Mouse (Mus musculus): ENCODE data around the gene Frrs1. TPM values are rescaled to one million over a fixed set of nuclear protein-coding genes. Genes with fewer than 3 reads are reported as not detected.

The Frrs1 gene
- polyA plus RNA-seq, 1 experiment from 2014 or later, result 21.9 TPM

GRCm38 (mm10) chr3:116941559-116942117 lies 82.4 kb downstream of the Frrs1 start:
- ATAC-seq (replicated peaks; ENCODE audit: extremely low read depth, insufficient read depth, low FRiP score), result no peak
- Histone ChIP-seq H3K36me3 (ENCODE audit: control insufficient read depth, insufficient read depth) (peaks cover 3% of the 10 kb centered on the region; the same call in 1 of the 2 replicates), H3K27ac (ENCODE audit: low read length) (peak overlapping the region; percentile 47), H3K4me3 (ENCODE audit: low read length) (no peak overlapping the region), H3K4me1 (ENCODE audit: control insufficient read depth, insufficient read depth, low read length) (peaks cover 28% of the 10 kb centered on the region), H3K4me2 (ENCODE audit: low read depth, low read length) (0 out of 2 replicates have a peak overlapping the region, but pooled peaks have one; percentile 2), H3K9ac (ENCODE audit: low read length) (no peak overlapping the region), H3K27me3 (ENCODE audit: control insufficient read depth, insufficient read depth, low read length) (no peaks in the 10 kb centered on the region), H3K9me3 (replicated peaks; ENCODE audit: control insufficient read depth, low read length) (0 out of 2 replicates have a peak, but pooled peaks cover 4% of the 10 kb centered on the region)
- 81% methylated on average over 1 of the region's 1 CpGs for WGBS

- peaks cover 3% of the 10 kb centered on the region; the same call in 1 of the 2 replicates for H3K36me3 ChIP-seq (ENCODE audit: control insufficient read depth, insufficient read depth)
- peak overlapping the region; percentile 80 for H3K27ac ChIP-seq (ENCODE audit: low read length)
- H3K4me3 ChIP-seq (ENCODE audit: low read length), result no peak overlapping the region
- no peaks in the 10 kb centered on the region for H3K27me3 ChIP-seq (ENCODE audit: control insufficient read depth, insufficient read depth, low read length)
- H3K9ac ChIP-seq (ENCODE audit: low read length), result no peak overlapping the region
- no peak overlapping the region for H3K4me2 ChIP-seq (ENCODE audit: low read depth, low read length)
- no peak for ATAC-seq (replicated peaks; ENCODE audit: extremely low read depth, insufficient read depth, low FRiP score)
- 79% methylated on average over 6 of the region's 6 CpGs for WGBS
- 0 out of 2 replicates have a peak, but pooled peaks cover 4% of the 10 kb centered on the region for H3K9me3 ChIP-seq (replicated peaks; ENCODE audit: control insufficient read depth, low read length)
- peaks cover 28% of the 10 kb centered on the region for H3K4me1 ChIP-seq (ENCODE audit: control insufficient read depth, insufficient read depth, low read length)
Measured at GRCm38 (mm10) chr3:116942751-116943150, 83.5 kb downstream of the Frrs1 start.

- peak overlapping the region; percentile 80 for H3K27ac ChIP-seq (ENCODE audit: low read length)
- 0 out of 2 replicates have a peak, but pooled peaks cover 3% of the 10 kb centered on the region for H3K9me3 ChIP-seq (replicated peaks; ENCODE audit: control insufficient read depth, low read length)
- peak; percentile 89 for ATAC-seq (replicated peaks; ENCODE audit: extremely low read depth, insufficient read depth, low FRiP score)
- H3K4me1 ChIP-seq (ENCODE audit: control insufficient read depth, insufficient read depth, low read length), result peaks cover 28% of the 10 kb centered on the region
- H3K27me3 ChIP-seq (ENCODE audit: control insufficient read depth, insufficient read depth, low read length), result no peaks in the 10 kb centered on the region
- H3K4me3 ChIP-seq (ENCODE audit: low read length), result no peak overlapping the region
- H3K4me2 ChIP-seq (ENCODE audit: low read depth, low read length), result no peak overlapping the region; the same call in 1 of the 2 replicates
- 32% methylated on average over 4 of the region's 4 CpGs for WGBS
- peaks cover 3% of the 10 kb centered on the region; the same call in 1 of the 2 replicates for H3K36me3 ChIP-seq (ENCODE audit: control insufficient read depth, insufficient read depth)
- H3K9ac ChIP-seq (ENCODE audit: low read length), result no peak overlapping the region
Measured at GRCm38 (mm10) chr3:116943422-116943821, 84.2 kb downstream of the Frrs1 start.

GRCm38 (mm10) chr3:116946476-116946875 lies 87.2 kb downstream of the Frrs1 start:
- Histone ChIP-seq H3K9ac (ENCODE audit: low read length) (no peak overlapping the region), H3K9me3 (replicated peaks; ENCODE audit: control insufficient read depth, low read length) (no peaks in the 10 kb centered on the region), H3K4me2 (ENCODE audit: low read depth, low read length) (no peak overlapping the region), H3K27me3 (ENCODE audit: control insufficient read depth, insufficient read depth, low read length) (no peaks in the 10 kb centered on the region), H3K27ac (ENCODE audit: low read length) (no peak overlapping the region), H3K4me3 (ENCODE audit: low read length) (no peak overlapping the region), H3K4me1 (ENCODE audit: control insufficient read depth, insufficient read depth, low read length) (peaks cover 18% of the 10 kb centered on the region), H3K36me3 (ENCODE audit: control insufficient read depth, insufficient read depth) (no peaks in the 10 kb centered on the region)
- no peak for ATAC-seq (replicated peaks; ENCODE audit: extremely low read depth, insufficient read depth, low FRiP score)
- 72% methylated on average over 4 of the region's 4 CpGs for WGBS

GRCm38 (mm10) chr3:116950665-116951115 lies 91.4 kb downstream of the Frrs1 start:
- Histone ChIP-seq H3K9me3 (replicated peaks; ENCODE audit: control insufficient read depth, low read length) (no peaks in the 10 kb centered on the region), H3K27ac (ENCODE audit: low read length) (no peak overlapping the region), H3K4me1 (ENCODE audit: control insufficient read depth, insufficient read depth, low read length) (0 out of 2 replicates have a peak, but pooled peaks cover 3% of the 10 kb centered on the region), H3K4me2 (ENCODE audit: low read depth, low read length) (no peak overlapping the region), H3K9ac (ENCODE audit: low read length) (no peak overlapping the region), H3K27me3 (ENCODE audit: control insufficient read depth, insufficient read depth, low read length) (no peaks in the 10 kb centered on the region), H3K4me3 (ENCODE audit: low read length) (no peak overlapping the region), H3K36me3 (ENCODE audit: control insufficient read depth, insufficient read depth) (no peaks in the 10 kb centered on the region)
- ATAC-seq (replicated peaks; ENCODE audit: extremely low read depth, insufficient read depth, low FRiP score), result no peak
- 70% methylated on average over 6 of the region's 6 CpGs for WGBS

- 55% methylated on average over 3 of the region's 3 CpGs for WGBS
- no peaks in the 10 kb centered on the region for H3K36me3 ChIP-seq (ENCODE audit: control insufficient read depth, insufficient read depth)
- H3K27ac ChIP-seq (ENCODE audit: low read length), result 0 out of 2 replicates have a peak overlapping the region, but pooled peaks have one; percentile 11
- ATAC-seq (replicated peaks; ENCODE audit: extremely low read depth, insufficient read depth, low FRiP score), result peak; percentile 60
- no peaks in the 10 kb centered on the region for H3K9me3 ChIP-seq (replicated peaks; ENCODE audit: control insufficient read depth, low read length)
- no peaks in the 10 kb centered on the region for H3K27me3 ChIP-seq (ENCODE audit: control insufficient read depth, insufficient read depth, low read length)
- 0 out of 2 replicates have a peak, but pooled peaks cover 3% of the 10 kb centered on the region for H3K4me1 ChIP-seq (ENCODE audit: control insufficient read depth, insufficient read depth, low read length)
- no peak overlapping the region for H3K4me3 ChIP-seq (ENCODE audit: low read length)
- no peak overlapping the region for H3K4me2 ChIP-seq (ENCODE audit: low read depth, low read length)
- H3K9ac ChIP-seq (ENCODE audit: low read length), result no peak overlapping the region
Measured at GRCm38 (mm10) chr3:116951489-116951888, 92.2 kb downstream of the Frrs1 start.

GRCm38 (mm10) chr3:116952242-116952899 lies 93.1 kb downstream of the Frrs1 start:
- Histone ChIP-seq H3K4me1 (ENCODE audit: control insufficient read depth, insufficient read depth, low read length) (0 out of 2 replicates have a peak, but pooled peaks cover 3% of the 10 kb centered on the region), H3K9me3 (replicated peaks; ENCODE audit: control insufficient read depth, low read length) (no peaks in the 10 kb centered on the region), H3K36me3 (ENCODE audit: control insufficient read depth, insufficient read depth) (no peaks in the 10 kb centered on the region), H3K27me3 (ENCODE audit: control insufficient read depth, insufficient read depth, low read length) (no peaks in the 10 kb centered on the region), H3K4me3 (ENCODE audit: low read length) (no peak overlapping the region), H3K4me2 (ENCODE audit: low read depth, low read length) (no peak overlapping the region), H3K9ac (ENCODE audit: low read length) (no peak overlapping the region), H3K27ac (ENCODE audit: low read length) (0 out of 2 replicates have a peak overlapping the region, but pooled peaks have one; percentile 15)
- WGBS, result 74% methylated on average over 8 of the region's 8 CpGs
- no peak for ATAC-seq (replicated peaks; ENCODE audit: extremely low read depth, insufficient read depth, low FRiP score)

- Histone ChIP-seq H3K9ac (ENCODE audit: low read length) (no peak overlapping the region), H3K27me3 (ENCODE audit: control insufficient read depth, insufficient read depth, low read length) (no peaks in the 10 kb centered on the region), H3K36me3 (ENCODE audit: control insufficient read depth, insufficient read depth) (no peaks in the 10 kb centered on the region), H3K4me3 (ENCODE audit: low read length) (no peak overlapping the region), H3K27ac (ENCODE audit: low read length) (no peak overlapping the region), H3K4me1 (ENCODE audit: control insufficient read depth, insufficient read depth, low read length) (0 out of 2 replicates have a peak, but pooled peaks cover 3% of the 10 kb centered on the region), H3K9me3 (replicated peaks; ENCODE audit: control insufficient read depth, low read length) (no peaks in the 10 kb centered on the region), H3K4me2 (ENCODE audit: low read depth, low read length) (no peak overlapping the region)
- WGBS, result 80% methylated on average over 6 of the region's 6 CpGs
- ATAC-seq (replicated peaks; ENCODE audit: extremely low read depth, insufficient read depth, low FRiP score), result no peak
Measured at GRCm38 (mm10) chr3:116953366-116953765, 94.1 kb downstream of the Frrs1 start.

- ATAC-seq (replicated peaks; ENCODE audit: extremely low read depth, insufficient read depth, low FRiP score), result no peak
- Histone ChIP-seq H3K4me2 (ENCODE audit: low read depth, low read length) (no peak overlapping the region), H3K9me3 (replicated peaks; ENCODE audit: control insufficient read depth, low read length) (no peaks in the 10 kb centered on the region), H3K4me1 (ENCODE audit: control insufficient read depth, insufficient read depth, low read length) (0 out of 2 replicates have a peak, but pooled peaks cover 3% of the 10 kb centered on the region), H3K9ac (ENCODE audit: low read length) (no peak overlapping the region), H3K27ac (ENCODE audit: low read length) (no peak overlapping the region), H3K36me3 (ENCODE audit: control insufficient read depth, insufficient read depth) (no peaks in the 10 kb centered on the region), H3K27me3 (ENCODE audit: control insufficient read depth, insufficient read depth, low read length) (no peaks in the 10 kb centered on the region), H3K4me3 (ENCODE audit: low read length) (no peak overlapping the region)
- 58% methylated on average over 6 of the region's 6 CpGs for WGBS
Measured at GRCm38 (mm10) chr3:116955061-116955460, 95.8 kb downstream of the Frrs1 start.
